Mouse (Mus musculus) limb, embryonic 13.5 days (tissue): ENCODE data around the gene Syngr1. TPM values are rescaled to one million over a fixed set of nuclear protein-coding genes. Genes with fewer than 3 reads are reported as not detected.

Experiments used
- ATAC-seq: fragments of 200-750 bp; cut with Nextera tagmentation; 2 replicates; pipeline ENCODE4 v1.8.0; 2017; ENCODE audit warnings: low read depth, moderate number of reproducible peaks, moderate TSS enrichment; ENCODE audit not compliant: low FRiP score
- H3K27ac ChIP-seq: fragments of 300-500 bp; sonication (generic); 2 replicates; pipeline ENCODE4 v1.5.1; 2015; ENCODE audit warnings: inconsistent platforms, mild to moderate bottlenecking, moderate library complexity
- H3K27me3 ChIP-seq: fragments of 300-500 bp; sonication (generic); 2 replicates; pipeline ENCODE4 v1.6.1; 2015; ENCODE audit warnings: mild to moderate bottlenecking, inconsistent platforms
- H3K36me3 ChIP-seq: fragments of 300-500 bp; sonication (generic); 2 replicates; pipeline ENCODE4 v1.6.1; 2015; ENCODE audit warnings: inconsistent platforms, mild to moderate bottlenecking, moderate library complexity
- H3K4me1 ChIP-seq: fragments of 300-500 bp; sonication (generic); 2 replicates; pipeline ENCODE4 v1.6.1; 2015; ENCODE audit warnings: inconsistent platforms
- H3K4me2 ChIP-seq: fragments of 300-500 bp; sonication (generic); replicated peaks from 2 replicates; pipeline ENCODE4 v1.6.1; 2015; ENCODE audit warnings: inconsistent platforms, mild to moderate bottlenecking, moderate library complexity
- H3K4me3 ChIP-seq: fragments of 300-500 bp; sonication (generic); 2 replicates; pipeline ENCODE4 v1.5.1; 2015; ENCODE audit warnings: moderate library complexity, mild to moderate bottlenecking, inconsistent platforms
- H3K9ac ChIP-seq: fragments of 300-500 bp; sonication (generic); 2 replicates; pipeline ENCODE4 v1.6.1; 2015; ENCODE audit warnings: mild to moderate bottlenecking, inconsistent platforms
- H3K9me3 ChIP-seq: fragments of 300-500 bp; sonication (generic); 2 replicates; pipeline ENCODE4 v1.6.1; 2016; ENCODE audit warnings: inconsistent platforms
- WGBS: fragments of 180-500 bp; shearing (Covaris S2); methylation state at CpG from one replicate; pipeline ENCODE4 v1.1.7; 2015; 5-methylcytosine and 5-hydroxymethylcytosine counted together
- polyA plus RNA-seq: library from polyadenylated mRNA; unstranded; fragments of >200 nt; fragmentation: Nextera tagmentation; extraction: Ambion mirVana; gene quantifications from 2 replicates; pipeline ENCODE4 v1.2.1, GENCODE M21; 2015

The Syngr1 gene
- polyA plus RNA-seq, 1 experiment from 2014 or later: 5.6 TPM

DNA sequence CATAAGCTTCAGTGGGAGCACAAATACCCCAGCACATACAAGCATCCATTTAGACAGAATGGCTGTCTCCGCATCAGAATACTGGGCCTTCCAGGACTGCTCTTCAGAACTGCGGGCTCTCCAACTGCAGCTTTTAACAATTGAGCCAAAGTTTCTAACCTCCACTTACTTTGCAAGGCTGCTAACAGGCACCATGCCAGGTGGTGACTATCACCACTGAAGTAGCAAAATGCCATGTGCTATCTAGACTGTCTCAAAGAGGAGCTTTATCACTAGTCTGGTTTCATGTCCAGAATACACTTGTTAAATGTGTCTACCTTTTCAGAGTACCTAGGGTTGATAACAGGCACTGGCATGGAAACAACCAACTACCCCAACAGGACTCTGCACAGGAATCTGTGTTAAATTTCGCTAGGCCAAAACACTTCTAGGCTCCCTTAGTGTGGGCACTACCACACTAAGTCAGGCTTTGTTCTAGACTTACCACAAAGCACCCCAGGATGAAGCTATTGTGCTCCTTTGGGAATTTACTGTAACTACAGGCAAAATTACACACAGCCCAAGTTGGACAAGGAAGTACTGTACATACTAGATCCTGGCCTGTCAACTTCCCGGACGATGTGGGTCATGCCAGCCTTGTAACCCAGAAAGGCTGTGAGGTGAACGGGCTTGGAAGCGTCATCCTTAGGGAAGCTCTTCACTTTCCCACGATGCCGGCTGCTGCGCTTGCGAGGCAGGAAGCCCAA is 9.2 kb upstream of the Syngr1 start:
- peak overlapping the region; percentile 87 for H3K4me3 ChIP-seq
- peaks cover 4% of the 10 kb centered on the region; the same call in 1 of the 2 replicates for H3K9me3 ChIP-seq
- 7% methylated on average over 11 of the region's 11 CpGs for WGBS
- H3K36me3 ChIP-seq: peaks cover 54% of the 10 kb centered on the region
- H3K9ac ChIP-seq: peak overlapping the region; percentile 96
- peaks cover 31% of the 10 kb centered on the region for H3K4me1 ChIP-seq
- no peaks in the 10 kb centered on the region for H3K27me3 ChIP-seq
- peak overlapping the region; percentile 93; the same call in 1 of the 2 replicates for H3K27ac ChIP-seq
- H3K4me2 ChIP-seq: peak overlapping the region; percentile 94
- no peak for ATAC-seq

DNA sequence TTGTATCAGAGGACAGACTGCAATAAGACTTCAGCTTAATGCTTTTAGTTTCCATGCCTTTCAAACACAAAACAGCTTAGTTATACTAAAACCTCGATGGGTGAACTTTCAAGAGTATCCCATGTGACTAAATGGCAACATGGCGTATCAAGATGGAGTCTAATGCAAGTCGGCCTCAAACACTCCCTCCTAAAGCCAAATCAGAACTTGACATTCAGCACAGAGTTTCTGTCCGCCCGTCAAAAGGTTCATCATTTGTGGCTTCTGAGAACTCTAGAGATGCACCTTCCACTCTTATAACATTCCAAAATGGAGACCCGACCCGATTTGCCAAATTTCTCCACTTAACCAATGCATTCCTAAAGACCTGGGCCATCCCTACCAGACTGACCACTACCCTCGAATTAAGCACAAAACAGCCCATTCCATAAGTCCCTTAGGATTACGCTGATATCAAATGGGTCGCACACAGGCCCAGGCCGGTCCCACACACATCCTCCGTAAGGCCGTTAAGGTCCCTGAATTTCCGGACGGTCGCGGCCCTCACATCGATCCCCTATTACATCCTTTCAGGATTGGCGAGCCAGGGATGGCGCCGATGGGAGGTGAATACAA is 8.4 kb upstream of the Syngr1 start:
- H3K4me3 ChIP-seq: peak overlapping the region; percentile 87
- H3K9ac ChIP-seq: peak overlapping the region; percentile 96
- peaks cover 47% of the 10 kb centered on the region for H3K36me3 ChIP-seq
- H3K27me3 ChIP-seq: no peaks in the 10 kb centered on the region
- no peak; the same call in 1 of the 2 replicates for ATAC-seq
- peaks cover 4% of the 10 kb centered on the region; the same call in 1 of the 2 replicates for H3K9me3 ChIP-seq
- peak overlapping the region; percentile 94 for H3K4me2 ChIP-seq
- WGBS: under 1% methylated on average over 21 of the region's 21 CpGs
- peaks cover 31% of the 10 kb centered on the region for H3K4me1 ChIP-seq
- peak overlapping the region; percentile 93 for H3K27ac ChIP-seq

DNA sequence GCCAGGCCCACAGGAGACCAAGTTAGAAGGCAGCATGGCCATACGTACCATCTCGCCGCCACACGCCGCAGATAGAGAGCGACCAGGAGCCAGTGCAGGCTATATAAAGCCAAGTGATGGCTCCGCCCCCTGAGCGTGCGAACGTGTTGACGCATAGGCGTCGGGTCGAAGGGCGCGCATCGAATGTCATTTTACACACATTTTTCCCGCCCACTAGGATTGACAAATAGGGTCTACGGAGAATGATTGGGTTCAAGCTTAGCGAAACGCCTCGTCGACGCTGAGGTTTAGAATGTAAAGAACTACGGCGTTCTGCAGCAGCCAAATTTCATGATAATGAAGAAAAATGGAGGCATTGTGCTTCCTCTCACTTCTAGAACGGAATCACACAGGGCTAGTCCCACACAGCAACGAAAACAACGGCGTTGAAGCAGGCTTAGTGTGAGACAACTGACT is 7.8 kb upstream of the Syngr1 start:
- H3K9ac ChIP-seq: peak overlapping the region; percentile 96
- H3K36me3 ChIP-seq: peaks cover 41% of the 10 kb centered on the region
- peak; percentile 95 for ATAC-seq
- no peaks in the 10 kb centered on the region for H3K27me3 ChIP-seq
- peak overlapping the region; percentile 94 for H3K4me2 ChIP-seq
- peak overlapping the region; percentile 98 for H3K27ac ChIP-seq
- H3K4me1 ChIP-seq: peaks cover 31% of the 10 kb centered on the region
- under 1% methylated on average over 30 of the region's 30 CpGs for WGBS
- peaks cover 4% of the 10 kb centered on the region; the same call in 1 of the 2 replicates for H3K9me3 ChIP-seq
- H3K4me3 ChIP-seq: peak overlapping the region; percentile 87

DNA sequence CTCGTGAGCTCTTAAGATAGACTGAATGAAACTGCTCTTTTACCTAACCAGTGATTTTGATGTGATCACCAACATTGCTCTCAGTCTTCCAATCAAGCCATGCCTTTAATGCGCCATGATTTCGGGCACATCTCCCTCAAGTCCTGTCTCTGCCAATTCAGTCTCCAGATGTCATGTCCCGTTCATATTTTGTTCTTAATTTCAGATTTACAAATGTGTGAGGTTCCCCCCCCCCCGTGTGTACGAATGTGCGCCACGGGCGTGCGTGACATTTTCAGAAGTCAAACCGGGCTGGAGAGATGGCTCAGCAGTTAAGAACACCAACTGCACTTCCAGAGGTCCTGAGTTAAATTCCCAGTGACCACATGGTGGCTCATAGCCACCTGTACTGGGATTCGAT is 7.4 kb upstream of the Syngr1 start:
- Histone ChIP-seq H3K9ac (peak overlapping the region; percentile 65), H3K4me2 (peak overlapping the region; percentile 94), H3K9me3 (peaks cover 4% of the 10 kb centered on the region; the same call in 1 of the 2 replicates), H3K27me3 (no peaks in the 10 kb centered on the region), H3K27ac (peak overlapping the region; percentile 98), H3K36me3 (peaks cover 37% of the 10 kb centered on the region), H3K4me3 (peak overlapping the region; percentile 87), H3K4me1 (peaks cover 28% of the 10 kb centered on the region)
- no peak; the same call in none of the 2 replicates for ATAC-seq
- WGBS: under 1% methylated on average over 12 of the region's 12 CpGs

DNA sequence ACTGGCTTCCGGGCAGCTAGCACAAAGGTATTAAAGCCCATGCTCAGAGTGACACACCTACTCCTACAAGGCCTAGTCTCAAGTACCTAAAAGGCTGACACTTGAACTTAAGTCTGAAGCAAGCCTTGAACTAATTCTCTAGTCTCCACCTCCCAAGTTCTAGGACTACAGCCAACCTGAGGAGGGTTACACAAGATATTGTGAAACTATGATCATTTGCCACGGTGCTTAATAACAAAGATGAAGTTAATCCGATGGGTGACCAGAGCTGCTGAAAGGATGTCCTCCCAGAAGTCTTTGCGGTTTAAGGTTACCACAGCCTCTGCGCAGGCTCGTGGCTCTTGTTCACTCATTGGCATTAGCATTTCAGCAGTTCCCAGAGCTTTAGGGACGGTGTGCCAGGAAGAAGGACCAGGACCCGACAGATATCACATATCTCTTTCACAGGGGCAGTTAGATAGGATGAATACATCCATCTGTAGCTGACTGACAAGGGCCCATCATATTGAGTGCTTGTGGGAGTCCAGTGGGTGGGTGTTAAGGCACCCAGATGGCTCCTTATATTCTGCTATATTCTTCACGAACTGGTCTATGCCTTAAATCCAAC is 3.6 kb upstream of the Syngr1 start:
- 89% methylated on average over 9 of the region's 9 CpGs for WGBS
- H3K4me3 ChIP-seq: no peak overlapping the region
- H3K4me1 ChIP-seq: peaks cover 17% of the 10 kb centered on the region; the same call in 1 of the 2 replicates
- H3K27me3 ChIP-seq: peaks cover 35% of the 10 kb centered on the region
- H3K9me3 ChIP-seq: peaks cover 4% of the 10 kb centered on the region; the same call in 1 of the 2 replicates
- H3K36me3 ChIP-seq: no peaks in the 10 kb centered on the region
- no peak for ATAC-seq
- no peak overlapping the region for H3K4me2 ChIP-seq
- no peak overlapping the region for H3K9ac ChIP-seq
- no peak overlapping the region for H3K27ac ChIP-seq

DNA sequence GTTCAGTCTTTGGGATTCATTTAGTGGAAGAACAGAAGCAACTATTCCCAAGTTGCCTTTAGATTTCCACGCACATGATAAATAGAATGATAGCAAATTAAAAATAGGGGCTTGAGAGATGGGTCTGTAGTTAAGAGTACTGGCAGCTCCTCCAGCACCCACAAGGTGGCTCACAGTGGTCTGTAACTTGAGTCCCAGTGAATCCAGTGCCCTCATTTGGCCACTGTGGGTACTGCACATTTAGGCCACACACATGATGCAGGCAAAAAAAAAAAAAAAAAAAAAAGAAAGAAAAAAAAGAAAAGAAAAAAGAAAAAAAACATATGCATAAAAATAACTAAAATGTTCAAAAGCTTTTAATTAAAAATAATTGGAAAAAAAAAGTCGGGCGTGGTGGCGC is 2.5 kb upstream of the Syngr1 start:
- peaks cover 47% of the 10 kb centered on the region for H3K27me3 ChIP-seq
- WGBS: 32% methylated on average over 4 of the region's 4 CpGs
- H3K4me3 ChIP-seq: no peak overlapping the region
- H3K4me1 ChIP-seq: peaks cover 18% of the 10 kb centered on the region; the same call in 1 of the 2 replicates
- no peak overlapping the region for H3K27ac ChIP-seq
- no peaks in the 10 kb centered on the region for H3K36me3 ChIP-seq
- ATAC-seq: no peak
- no peak overlapping the region for H3K9ac ChIP-seq
- H3K4me2 ChIP-seq: no peak overlapping the region
- peaks cover 4% of the 10 kb centered on the region; the same call in 1 of the 2 replicates for H3K9me3 ChIP-seq

DNA sequence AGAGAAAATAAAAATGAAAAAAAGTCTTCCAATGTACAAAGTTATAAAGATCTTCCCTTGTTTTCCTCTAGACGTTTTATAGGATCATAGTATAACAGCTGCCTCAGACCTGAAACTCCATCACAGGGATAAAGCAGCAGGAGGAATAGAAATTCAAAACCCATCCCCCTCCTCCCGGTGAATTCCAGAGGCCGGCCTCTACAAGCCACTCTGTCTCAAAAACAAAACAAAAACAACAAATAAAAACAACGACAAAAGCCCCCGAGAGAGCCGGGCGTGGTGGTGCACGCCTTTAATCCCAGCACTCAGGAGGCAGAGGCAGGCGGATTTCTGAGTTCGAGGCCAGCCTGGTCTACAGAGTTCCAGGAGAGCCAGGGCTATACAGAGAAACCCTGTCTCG is 979 bp upstream of the Syngr1 start:
- no peaks in the 10 kb centered on the region for H3K36me3 ChIP-seq
- 72% methylated on average over 11 of the region's 11 CpGs for WGBS

DNA sequence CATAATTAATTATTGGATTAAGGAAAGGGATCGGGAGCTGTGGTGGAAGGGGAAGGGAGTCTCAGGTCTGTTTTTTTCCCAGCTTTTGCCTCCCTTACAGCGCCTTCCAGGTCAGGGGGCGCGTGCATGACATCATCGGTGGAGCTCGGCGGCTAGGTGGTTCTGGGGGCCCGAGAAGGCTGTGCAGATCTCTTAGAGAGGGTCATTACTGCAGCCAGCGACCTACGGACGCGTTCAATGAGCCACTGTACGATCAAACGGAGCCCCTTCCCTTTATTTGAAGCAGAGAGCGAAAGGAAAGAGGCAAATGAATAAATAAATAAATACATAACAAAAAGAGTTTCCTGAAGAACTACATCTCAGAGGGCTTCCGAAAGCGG is 403 bp upstream of the Syngr1 start:
- peaks cover 59% of the 10 kb centered on the region for H3K27me3 ChIP-seq
- H3K4me3 ChIP-seq: peak overlapping the region; percentile 66
- peak overlapping the region; percentile 57 for H3K9ac ChIP-seq
- peak; percentile 37; the same call in 1 of the 2 replicates for ATAC-seq
- no peaks in the 10 kb centered on the region for H3K36me3 ChIP-seq
- H3K4me2 ChIP-seq: peak overlapping the region; percentile 97
- 2% methylated on average over 17 of the region's 17 CpGs for WGBS
- H3K27ac ChIP-seq: no peak overlapping the region
- peaks cover 4% of the 10 kb centered on the region; the same call in 1 of the 2 replicates for H3K9me3 ChIP-seq
- H3K4me1 ChIP-seq: peaks cover 18% of the 10 kb centered on the region; the same call in 1 of the 2 replicates

More for the DNA sequence above, 979 bp upstream of the Syngr1 start:
- ATAC-seq: no peak
- Histone ChIP-seq H3K9ac (no peak overlapping the region), H3K4me3 (no peak overlapping the region), H3K4me1 (peaks cover 18% of the 10 kb centered on the region; the same call in 1 of the 2 replicates), H3K4me2 (peak overlapping the region; percentile 97), H3K9me3 (peaks cover 4% of the 10 kb centered on the region; the same call in 1 of the 2 replicates), H3K27me3 (peaks cover 54% of the 10 kb centered on the region), H3K27ac (no peak overlapping the region)

DNA sequence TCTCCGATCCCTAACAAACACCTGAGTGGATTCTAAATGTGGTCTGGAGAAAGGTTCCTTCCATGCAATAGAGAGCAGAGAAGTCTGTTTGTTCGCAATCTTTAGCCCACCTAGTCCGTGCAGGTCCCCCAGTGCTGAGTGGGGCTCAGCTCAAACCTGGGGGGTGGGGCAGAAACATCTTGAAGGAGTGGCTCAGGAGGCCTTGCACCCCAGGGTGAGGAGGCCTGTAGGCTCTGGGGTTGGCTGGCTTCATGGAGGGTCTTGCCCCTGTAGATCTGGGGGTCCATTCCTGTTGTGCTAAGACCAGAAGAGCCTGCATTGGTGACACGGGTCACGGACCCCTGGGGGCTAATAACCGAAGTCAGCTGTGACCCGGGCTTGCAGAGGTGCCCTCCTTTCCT is 907 bp downstream of the Syngr1 start:
- H3K36me3 ChIP-seq: no peaks in the 10 kb centered on the region
- H3K4me1 ChIP-seq: peaks cover 21% of the 10 kb centered on the region
- no peak overlapping the region for H3K9ac ChIP-seq
- no peaks in the 10 kb centered on the region for H3K9me3 ChIP-seq
- no peak overlapping the region for H3K27ac ChIP-seq
- peak overlapping the region; percentile 66 for H3K4me3 ChIP-seq
- ATAC-seq: no peak
- 21% methylated on average over 7 of the region's 7 CpGs for WGBS
- H3K4me2 ChIP-seq: peak overlapping the region; percentile 97
- H3K27me3 ChIP-seq: peaks cover 69% of the 10 kb centered on the region

DNA sequence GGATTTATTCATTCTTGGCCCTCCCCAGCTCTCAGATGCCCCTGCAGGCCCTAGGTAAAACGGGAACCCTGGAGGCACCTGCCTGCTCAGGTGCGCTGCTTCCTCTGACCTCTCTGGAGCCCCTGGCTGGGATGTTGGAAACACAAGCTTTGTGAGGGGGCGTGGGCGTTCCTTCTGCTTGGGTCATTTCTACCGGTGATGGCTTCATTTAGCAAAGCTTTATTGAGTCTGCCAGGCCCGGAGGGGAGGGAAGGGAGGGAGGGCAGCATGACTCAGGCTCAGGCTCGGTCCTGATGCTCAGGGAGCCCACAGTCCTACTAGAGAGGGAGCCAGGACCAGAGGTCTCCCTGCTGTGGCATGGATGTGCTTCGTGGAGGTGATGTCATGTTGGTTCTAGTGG is 1.5 kb downstream of the Syngr1 start:
- Histone ChIP-seq H3K27ac (no peak overlapping the region), H3K4me2 (no peak overlapping the region), H3K27me3 (peaks cover 71% of the 10 kb centered on the region), H3K9ac (no peak overlapping the region), H3K9me3 (no peaks in the 10 kb centered on the region), H3K4me3 (no peak overlapping the region), H3K36me3 (no peaks in the 10 kb centered on the region), H3K4me1 (peaks cover 27% of the 10 kb centered on the region)
- WGBS: 16% methylated on average over 8 of the region's 8 CpGs
- ATAC-seq: no peak

DNA sequence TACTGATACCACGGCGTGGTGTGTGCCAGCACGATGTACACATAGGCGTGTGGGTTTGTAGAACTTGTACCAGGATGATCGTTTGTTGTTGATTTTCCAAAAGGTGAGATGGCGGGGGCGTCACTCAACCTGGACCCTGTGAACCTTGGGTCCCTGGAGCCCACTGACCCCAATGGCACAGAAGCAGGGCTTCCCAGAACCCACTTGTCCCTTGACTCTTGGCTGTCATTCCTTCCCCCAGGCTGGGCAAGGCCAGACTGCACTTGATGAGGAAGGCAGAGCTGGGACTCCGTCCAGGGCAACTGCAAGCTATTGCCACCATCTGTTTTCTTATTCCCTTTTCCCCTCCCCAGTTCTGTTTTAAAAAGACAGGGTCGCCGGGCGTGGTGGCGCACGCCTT is 3.1 kb downstream of the Syngr1 start:
- Histone ChIP-seq H3K4me1 (peaks cover 38% of the 10 kb centered on the region), H3K4me2 (no peak overlapping the region), H3K4me3 (no peak overlapping the region), H3K27me3 (peaks cover 84% of the 10 kb centered on the region), H3K9ac (no peak overlapping the region), H3K27ac (no peak overlapping the region), H3K36me3 (no peaks in the 10 kb centered on the region), H3K9me3 (no peaks in the 10 kb centered on the region)
- 91% methylated on average over 13 of the region's 13 CpGs for WGBS
- no peak for ATAC-seq

DNA sequence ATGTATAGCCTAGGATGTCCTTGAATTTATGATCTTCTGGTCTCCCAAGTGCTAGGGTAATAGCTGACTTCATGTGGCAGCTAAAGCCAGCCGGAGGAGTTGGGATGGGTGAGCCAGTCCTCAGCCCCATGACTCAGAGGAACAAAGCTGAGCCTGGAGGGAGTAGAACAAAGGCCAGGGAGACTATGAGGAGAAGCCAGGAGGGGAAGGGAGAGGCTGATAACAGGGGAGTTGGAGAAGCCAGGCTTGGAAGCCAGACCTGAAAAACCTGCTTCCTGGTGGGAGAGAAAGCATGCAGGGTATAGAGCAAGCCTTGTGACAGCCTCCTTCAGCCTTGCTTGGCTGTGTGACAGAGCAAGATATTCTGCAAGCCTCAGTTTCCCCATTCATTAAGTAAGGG is 4.5 kb downstream of the Syngr1 start:
- H3K9ac ChIP-seq: no peak overlapping the region
- H3K4me3 ChIP-seq: no peak overlapping the region
- peaks cover 72% of the 10 kb centered on the region for H3K27me3 ChIP-seq
- H3K4me1 ChIP-seq: peaks cover 37% of the 10 kb centered on the region
- H3K36me3 ChIP-seq: no peaks in the 10 kb centered on the region
- H3K27ac ChIP-seq: no peak overlapping the region
- WGBS: 71% methylated on average over 1 of the region's 1 CpGs
- no peak overlapping the region for H3K4me2 ChIP-seq
- H3K9me3 ChIP-seq: no peaks in the 10 kb centered on the region
- no peak for ATAC-seq
